Mouse (Mus musculus) liver, adult 2 months (tissue): ENCODE data around the gene Itih1. TPM values are rescaled to one million over a fixed set of nuclear protein-coding genes. Genes with fewer than 3 reads are reported as not detected.

Experiments
- DNase-seq: peaks from one replicate; pipeline ENCODE4 v3.0.0-alpha.2; 2011; ENCODE audit warnings: low read depth, low spot score; ENCODE audit errors: extremely low read depth
- H3K27ac ChIP-seq: fragments of 200-500 bp; replicated peaks from 2 replicates; pipeline ENCODE4 v1.5.1; 2012; ENCODE audit warnings: low read depth, mild to moderate bottlenecking, control low read depth, inconsistent platforms, low read length; ENCODE audit not compliant: insufficient read depth
- H3K27me3 ChIP-seq: fragments of 200-500 bp; 2 replicates; pipeline ENCODE4 v1.6.1; 2012; ENCODE audit warnings: mild to moderate bottlenecking, moderate library complexity, low read length, inconsistent platforms; ENCODE audit not compliant: control insufficient read depth, insufficient read depth
- H3K36me3 ChIP-seq: fragments of 200-500 bp; 2 replicates; pipeline ENCODE4 v1.6.1; 2012; ENCODE audit warnings: low read length, inconsistent platforms; ENCODE audit not compliant: control insufficient read depth, insufficient read depth
- H3K4me1 ChIP-seq: fragments of 200-500 bp; 2 replicates; pipeline ENCODE4 v1.6.1; 2011; ENCODE audit warnings: low read length; ENCODE audit not compliant: control insufficient read depth, insufficient read depth
- H3K4me3 ChIP-seq: fragments of 200-500 bp; 2 replicates; pipeline ENCODE4 v1.5.1; 2011; ENCODE audit warnings: low read depth, mild to moderate bottlenecking, control low read depth, low read length, moderate library complexity; ENCODE audit not compliant: insufficient read depth
- H3K79me2 ChIP-seq: fragments of 200-500 bp; 2 replicates; pipeline ENCODE4 v1.6.1; 2012; ENCODE audit warnings: inconsistent platforms, mild to moderate bottlenecking, low read length, moderate library complexity; ENCODE audit not compliant: control insufficient read depth, insufficient read depth
- H3K9ac ChIP-seq: fragments of 200-500 bp; 2 replicates; pipeline ENCODE4 v1.6.1; 2012; ENCODE audit warnings: low read depth, mild to moderate bottlenecking, control low read depth, inconsistent platforms, low read length
- CTCF ChIP-seq: fragments of 200-500 bp; IDR thresholded peaks from 2 replicates; pipeline ENCODE4 v1.5.1; 2011; ENCODE audit warnings: low read depth, low read length, control low read depth
- POLR2A ChIP-seq: fragments of 200-500 bp; IDR thresholded peaks from 2 replicates; pipeline ENCODE4 v1.6.1; 2011; ENCODE audit warnings: low read length, control low read depth; ENCODE audit not compliant: insufficient read depth; ENCODE audit errors: extremely low read depth
- WGBS: fragments of 180-500 bp; shearing (Covaris S2); methylation state at CpG from one replicate; pipeline ENCODE4 v1.1.7; 2018; 5-methylcytosine and 5-hydroxymethylcytosine counted together
- polyA plus RNA-seq: library from polyadenylated mRNA; depleted of rRNA; stranded (reverse); fragments of >200 nt; gene quantifications from 2 replicates; pipeline ENCODE4 v1.2.3, GENCODE M21; 2012
- total RNA-seq: library from RNA; depleted of rRNA; stranded (reverse); fragments of >200 nt; gene quantifications from 2 replicates; pipeline ENCODE4 v1.2.3, GENCODE M21; 2014

Itih1 gene
- total and polyA plus RNA-seq, 2 experiments: 504 to 544 TPM

GRCm38 (mm10) chr14:30951154-30951825 is 8.2 kb upstream of the Itih1 start, which contains the start of gene Nek4:
Gene Nek4 (plus strand): TSS chr14:30951377.
- H3K27ac ChIP-seq: peak within 1 kb of the TSS; percentile 85
- peak within 1 kb of the TSS; percentile 93 for H3K9ac ChIP-seq
- WGBS: under 1% methylated on average over 57 of the region's 57 CpGs
- no peaks in the 10 kb centered on the region; the same call in 1 of the 2 replicates for H3K79me2 ChIP-seq
- DNase-seq: peak; percentile 92
- peak within 1 kb of the TSS; percentile 93 for H3K4me3 ChIP-seq
- no peaks in the 10 kb centered on the region for H3K27me3 ChIP-seq
- peaks cover 10% of the 10 kb centered on the region for H3K4me1 ChIP-seq
- peaks cover 2% of the 10 kb centered on the region for H3K36me3 ChIP-seq
- TF ChIP-seq CTCF: 0 out of 2 replicates have a peak, but pooled peaks have one; percentile 13
- 0 out of 2 replicates have a peak, but pooled peaks have one; percentile 12 for TF ChIP-seq POLR2A

DNA sequence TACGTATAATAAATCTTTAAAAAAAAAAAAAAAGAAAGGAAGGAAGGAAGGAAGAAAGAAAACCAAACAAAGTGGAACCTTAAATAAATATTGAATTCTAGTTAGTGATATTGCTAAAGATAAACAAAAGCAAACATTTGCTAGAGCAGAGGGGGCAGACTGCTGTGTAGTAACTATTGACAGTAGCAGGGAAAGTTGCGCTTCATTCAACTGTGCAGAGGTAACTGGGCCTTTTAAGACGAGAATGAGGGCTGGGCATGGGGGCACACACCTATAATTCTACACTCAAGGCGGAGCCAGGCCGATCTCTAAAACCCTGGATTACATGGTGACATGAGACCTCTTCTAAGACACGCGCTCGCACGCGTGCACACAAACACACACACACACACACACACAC is 6.9 kb upstream of the Itih1 start:
- H3K27ac ChIP-seq: peak overlapping the region; percentile 85
- 42% methylated on average over 10 of the region's 10 CpGs for WGBS

DNA sequence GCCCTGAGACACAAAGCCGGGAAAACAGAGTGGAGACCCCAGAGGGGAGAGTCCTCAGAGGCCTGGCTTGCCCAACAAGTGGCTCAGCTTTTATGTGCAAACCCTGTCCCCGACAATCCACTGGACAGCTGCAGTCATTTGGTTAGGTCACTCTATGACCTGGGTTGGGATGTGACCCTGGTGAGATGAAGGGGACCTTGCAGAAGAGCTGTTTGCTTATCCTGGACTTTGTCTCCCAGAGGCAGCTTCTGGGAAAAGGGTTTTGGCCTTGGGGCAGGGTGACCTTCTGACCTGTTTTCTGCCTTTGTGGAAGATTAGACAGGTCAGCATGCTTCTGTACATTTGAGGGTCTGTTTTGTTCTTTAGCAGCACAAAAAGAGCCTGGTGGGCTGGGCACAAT is 1.7 kb upstream of the Itih1 start:
- TF ChIP-seq POLR2A (no peak), CTCF (no peak)
- Histone ChIP-seq H3K36me3 (0 out of 2 replicates have a peak, but pooled peaks cover 1% of the 10 kb centered on the region), H3K79me2 (peaks cover 9% of the 10 kb centered on the region; the same call in 1 of the 2 replicates), H3K4me1 (peaks cover 40% of the 10 kb centered on the region), H3K4me3 (peak overlapping the region; percentile 10; the same call in 1 of the 2 replicates), H3K27me3 (no peaks in the 10 kb centered on the region), H3K9ac (peak overlapping the region; percentile 67), H3K27ac (peak overlapping the region; percentile 98)
- peak; percentile 99 for DNase-seq
- WGBS: 8% methylated on average over 2 of the region's 2 CpGs

More for the DNA sequence above, 6.9 kb upstream of the Itih1 start:
- no peaks in the 10 kb centered on the region for H3K27me3 ChIP-seq
- H3K9ac ChIP-seq: peak overlapping the region; percentile 5; the same call in 1 of the 2 replicates
- H3K4me1 ChIP-seq: peaks cover 22% of the 10 kb centered on the region
- H3K79me2 ChIP-seq: no peaks in the 10 kb centered on the region; the same call in 1 of the 2 replicates
- H3K36me3 ChIP-seq: no peaks in the 10 kb centered on the region
- no peak for TF ChIP-seq CTCF
- no peak for TF ChIP-seq POLR2A
- H3K4me3 ChIP-seq: no peak overlapping the region
- peak; percentile 95 for DNase-seq

GRCm38 (mm10) chr14:30943860-30944674 is 978 bp upstream of the Itih1 start:
- Histone ChIP-seq H3K4me3 (peak overlapping the region; percentile 10; the same call in 1 of the 2 replicates), H3K4me1 (peaks cover 40% of the 10 kb centered on the region), H3K36me3 (0 out of 2 replicates have a peak, but pooled peaks cover 1% of the 10 kb centered on the region), H3K79me2 (peaks cover 9% of the 10 kb centered on the region; the same call in 1 of the 2 replicates), H3K27me3 (no peaks in the 10 kb centered on the region), H3K9ac (peak overlapping the region; percentile 67), H3K27ac (peak overlapping the region; percentile 98)
- peak; percentile 97 for DNase-seq
- no peak for TF ChIP-seq POLR2A
- TF ChIP-seq CTCF: peak; percentile 72
- WGBS: 14% methylated on average over 11 of the region's 11 CpGs

DNA sequence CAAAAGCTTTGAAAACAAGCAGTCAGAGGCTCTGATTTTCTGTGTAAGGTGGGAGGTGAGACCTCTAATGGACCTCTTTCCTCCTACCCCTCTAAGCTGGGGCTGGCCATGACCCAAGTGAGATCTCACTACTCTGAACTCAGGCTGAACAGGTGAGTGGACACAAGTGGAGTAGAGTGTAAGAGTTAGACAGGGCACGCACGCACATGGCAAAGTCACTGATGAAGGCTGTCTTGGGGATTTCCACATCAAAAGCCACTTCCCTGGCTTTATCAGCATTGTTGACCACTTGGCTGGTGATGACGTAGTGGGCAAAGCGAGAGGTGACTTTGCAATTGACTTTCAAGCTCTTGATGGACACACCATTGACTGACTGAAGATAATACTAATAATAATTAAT is 835 bp downstream of the Itih1 start:
- H3K9ac ChIP-seq: peak overlapping the region; percentile 55
- H3K36me3 ChIP-seq: peaks cover 5% of the 10 kb centered on the region; the same call in 1 of the 2 replicates
- WGBS: 19% methylated on average over 4 of the region's 4 CpGs
- peak overlapping the region; percentile 53 for H3K27ac ChIP-seq
- H3K27me3 ChIP-seq: no peaks in the 10 kb centered on the region
- DNase-seq: peak; percentile 62
- peaks cover 9% of the 10 kb centered on the region; the same call in 1 of the 2 replicates for H3K79me2 ChIP-seq
- peak overlapping the region; percentile 27; the same call in 1 of the 2 replicates for H3K4me3 ChIP-seq
- TF ChIP-seq CTCF: no peak
- no peak for TF ChIP-seq POLR2A
- H3K4me1 ChIP-seq: peaks cover 40% of the 10 kb centered on the region
